Mouse (Mus musculus) testis, postnatal 10 days (tissue): ENCODE data around the gene Ttc23.

Source experiments
- DNase-seq: peaks from one replicate; pipeline ENCODE4 v3.0.0; 2021; ENCODE audit warnings: low spot score

Gene Ttc23

GRCm38 (mm10) chr7:67803015-67803856, 156.0 kb downstream of the Ttc23 start:
- DNase-seq: peak; percentile 97

DNA sequence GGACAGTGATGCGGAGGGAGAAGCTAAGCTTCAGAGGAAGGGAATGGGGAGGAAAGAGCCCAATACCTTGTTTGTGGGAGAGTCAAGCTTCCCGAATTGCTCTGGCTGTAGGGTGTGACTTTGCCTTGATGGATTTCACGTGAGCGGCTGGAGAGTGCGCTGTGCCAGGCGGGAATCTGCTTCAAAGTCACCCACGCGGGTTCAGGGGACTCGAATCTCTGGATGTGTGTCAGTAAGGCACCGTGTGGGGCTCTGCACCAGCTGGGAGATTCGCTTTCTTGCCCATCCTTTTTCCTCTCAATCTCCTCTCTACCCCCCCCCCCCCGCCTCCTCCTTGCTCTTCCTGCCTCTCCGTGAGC, 156.6 kb downstream of the Ttc23 start:
- DNase-seq: no peak
